Mouse (Mus musculus): ENCODE measurements around the gene Cacng6. TPM values are rescaled to one million over a fixed set of nuclear protein-coding genes. Genes with fewer than 3 reads are reported as not detected.
A peak's percentile ranks its signal among the peaks of the same experiment; 100 is the strongest.

Gene Cacng6
- polyA plus RNA-seq, 2 experiments, result 8.9 to 10.0 TPM

GRCm38 (mm10) chr7:3419941-3420340 lies 4.1 kb upstream of the Cacng6 start:
- no peaks in the 10 kb centered on the region for H3K9me3 ChIP-seq (ENCODE audit: control insufficient read depth, low read length)
- ATAC-seq (ENCODE audit: low FRiP score, low read depth) (no peak), DNase-seq (ENCODE audit: low spot score) (no peak)
- H3K4me2 ChIP-seq (replicated peaks; ENCODE audit: low read depth, low read length, severe bottlenecking), result no peak overlapping the region
- H3K9ac ChIP-seq (ENCODE audit: low read depth, low read length, severe bottlenecking), result no peak overlapping the region
- H3K4me1 ChIP-seq (ENCODE audit: control insufficient read depth, insufficient read depth, low read length), result no peaks in the 10 kb centered on the region
- H3K4me3 ChIP-seq (replicated peaks; ENCODE audit: low read length), result no peak overlapping the region
- peaks cover 73% of the 10 kb centered on the region for H3K27me3 ChIP-seq (ENCODE audit: control insufficient read depth, insufficient read depth, low read length)
- no peak for TF ChIP-seq POLR2A (IDR thresholded peaks at IDR 0.05; ENCODE audit: borderline replicate concordance, extremely low read depth, insufficient read depth, insufficient read length)
- H3K27ac ChIP-seq (replicated peaks; ENCODE audit: low read depth, low read length), result no peak overlapping the region
- no peaks in the 10 kb centered on the region for H3K36me3 ChIP-seq (ENCODE audit: control insufficient read depth, insufficient read depth, low read length)
- 28% methylated on average over 6 of the region's 6 CpGs for WGBS

GRCm38 (mm10) chr7:3420466-3420865 lies 3.5 kb upstream of the Cacng6 start:
- 59% methylated on average over 5 of the region's 5 CpGs for WGBS
- Histone ChIP-seq H3K4me3 (replicated peaks; ENCODE audit: low read length) (no peak overlapping the region), H3K9ac (ENCODE audit: low read depth, low read length, severe bottlenecking) (no peak overlapping the region), H3K27ac (replicated peaks; ENCODE audit: low read depth, low read length) (no peak overlapping the region), H3K9me3 (ENCODE audit: control insufficient read depth, low read length) (no peaks in the 10 kb centered on the region), H3K27me3 (ENCODE audit: control insufficient read depth, insufficient read depth, low read length) (peaks cover 74% of the 10 kb centered on the region), H3K4me2 (replicated peaks; ENCODE audit: low read depth, low read length, severe bottlenecking) (no peak overlapping the region), H3K36me3 (ENCODE audit: control insufficient read depth, insufficient read depth, low read length) (no peaks in the 10 kb centered on the region), H3K4me1 (ENCODE audit: control insufficient read depth, insufficient read depth, low read length) (no peaks in the 10 kb centered on the region)
- ATAC-seq (ENCODE audit: low FRiP score, low read depth), result no peak
- no peak for DNase-seq (ENCODE audit: low spot score)
- no peak for TF ChIP-seq POLR2A (IDR thresholded peaks at IDR 0.05; ENCODE audit: borderline replicate concordance, extremely low read depth, insufficient read depth, insufficient read length)

DNA sequence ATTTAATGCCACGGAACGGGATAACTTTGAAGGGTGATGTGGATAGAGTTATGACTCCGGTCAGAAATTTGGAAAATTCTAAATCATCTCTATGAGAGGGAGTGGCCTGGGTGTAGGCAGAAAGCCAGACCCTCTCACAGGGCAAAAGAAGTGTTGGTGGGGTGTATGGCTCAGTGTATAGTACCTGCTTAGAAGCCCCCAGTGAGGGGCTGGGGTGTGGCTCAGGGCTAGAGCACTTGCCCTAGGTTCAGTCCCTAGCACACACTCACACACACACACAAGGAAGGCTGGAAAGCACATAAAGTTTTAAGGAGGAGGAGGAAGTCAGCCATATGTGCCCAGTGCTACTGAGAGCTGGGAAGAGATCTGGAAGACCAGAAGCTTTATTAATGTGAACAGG lies 2.7 kb upstream of the Cacng6 start:
- H3K27ac ChIP-seq (replicated peaks; ENCODE audit: low read depth, low read length), result no peak overlapping the region
- 79% methylated on average over 3 of the region's 3 CpGs for WGBS

GRCm38 (mm10) chr7:3422051-3422450 lies 1.9 kb upstream of the Cacng6 start:
- ATAC-seq (ENCODE audit: low FRiP score, low read depth) (no peak), DNase-seq (ENCODE audit: low spot score) (no peak)
- TF ChIP-seq POLR2A (IDR thresholded peaks at IDR 0.05; ENCODE audit: borderline replicate concordance, extremely low read depth, insufficient read depth, insufficient read length), result no peak
- Histone ChIP-seq H3K9ac (ENCODE audit: low read depth, low read length, severe bottlenecking) (no peak overlapping the region), H3K4me2 (replicated peaks; ENCODE audit: low read depth, low read length, severe bottlenecking) (no peak overlapping the region), H3K9me3 (ENCODE audit: control insufficient read depth, low read length) (no peaks in the 10 kb centered on the region), H3K36me3 (ENCODE audit: control insufficient read depth, insufficient read depth, low read length) (no peaks in the 10 kb centered on the region), H3K4me1 (ENCODE audit: control insufficient read depth, insufficient read depth, low read length) (no peaks in the 10 kb centered on the region), H3K27ac (replicated peaks; ENCODE audit: low read depth, low read length) (no peak overlapping the region), H3K4me3 (replicated peaks; ENCODE audit: low read length) (no peak overlapping the region), H3K27me3 (ENCODE audit: control insufficient read depth, insufficient read depth, low read length) (peaks cover 58% of the 10 kb centered on the region; the same call in 1 of the 2 replicates)
- 63% methylated on average over 7 of the region's 7 CpGs for WGBS

More for the DNA sequence above, 2.7 kb upstream of the Cacng6 start:
- H3K27me3 ChIP-seq (ENCODE audit: control insufficient read depth, insufficient read depth, low read length), result peaks cover 66% of the 10 kb centered on the region
- no peaks in the 10 kb centered on the region for H3K9me3 ChIP-seq (ENCODE audit: control insufficient read depth, low read length)
- H3K4me3 ChIP-seq (replicated peaks; ENCODE audit: low read length), result no peak overlapping the region
- no peaks in the 10 kb centered on the region for H3K36me3 ChIP-seq (ENCODE audit: control insufficient read depth, insufficient read depth, low read length)
- ATAC-seq (ENCODE audit: low FRiP score, low read depth), result no peak
- no peak for TF ChIP-seq POLR2A (IDR thresholded peaks at IDR 0.05; ENCODE audit: borderline replicate concordance, extremely low read depth, insufficient read depth, insufficient read length)
- no peak overlapping the region for H3K4me2 ChIP-seq (replicated peaks; ENCODE audit: low read depth, low read length, severe bottlenecking)
- no peak overlapping the region for H3K9ac ChIP-seq (ENCODE audit: low read depth, low read length, severe bottlenecking)
- no peaks in the 10 kb centered on the region for H3K4me1 ChIP-seq (ENCODE audit: control insufficient read depth, insufficient read depth, low read length)
- no peak for DNase-seq (ENCODE audit: low spot score)

GRCm38 (mm10) chr7:3423430-3423829 lies 565 bp upstream of the Cacng6 start:
- 2% methylated on average over 26 of the region's 30 CpGs for WGBS
- ATAC-seq (ENCODE audit: low FRiP score, low read depth) (peak; percentile 82), DNase-seq (ENCODE audit: low spot score) (no peak)
- Histone ChIP-seq H3K9ac (ENCODE audit: low read depth, low read length, severe bottlenecking) (peak overlapping the region; percentile 16; the same call in 1 of the 2 replicates), H3K9me3 (ENCODE audit: control insufficient read depth, low read length) (no peaks in the 10 kb centered on the region), H3K4me3 (replicated peaks; ENCODE audit: low read length) (peak overlapping the region; percentile 17), H3K4me1 (ENCODE audit: control insufficient read depth, insufficient read depth, low read length) (no peaks in the 10 kb centered on the region), H3K36me3 (ENCODE audit: control insufficient read depth, insufficient read depth, low read length) (no peaks in the 10 kb centered on the region), H3K27ac (replicated peaks; ENCODE audit: low read depth, low read length) (no peak overlapping the region), H3K27me3 (ENCODE audit: control insufficient read depth, insufficient read depth, low read length) (peaks cover 51% of the 10 kb centered on the region; the same call in 1 of the 2 replicates), H3K4me2 (replicated peaks; ENCODE audit: low read depth, low read length, severe bottlenecking) (peak overlapping the region; percentile 36)
- TF ChIP-seq POLR2A (IDR thresholded peaks at IDR 0.05; ENCODE audit: borderline replicate concordance, extremely low read depth, insufficient read depth, insufficient read length), result no peak

GRCm38 (mm10) chr7:3425141-3425540 lies 1.1 kb downstream of the Cacng6 start:
- Histone ChIP-seq H3K27me3 (ENCODE audit: control insufficient read depth, insufficient read depth, low read length) (peaks cover 44% of the 10 kb centered on the region; the same call in 1 of the 2 replicates), H3K9ac (ENCODE audit: low read depth, low read length, severe bottlenecking) (no peak overlapping the region), H3K27ac (replicated peaks; ENCODE audit: low read depth, low read length) (no peak overlapping the region), H3K4me1 (ENCODE audit: control insufficient read depth, insufficient read depth, low read length) (no peaks in the 10 kb centered on the region), H3K9me3 (ENCODE audit: control insufficient read depth, low read length) (no peaks in the 10 kb centered on the region), H3K4me3 (replicated peaks; ENCODE audit: low read length) (no peak overlapping the region), H3K36me3 (ENCODE audit: control insufficient read depth, insufficient read depth, low read length) (no peaks in the 10 kb centered on the region), H3K4me2 (replicated peaks; ENCODE audit: low read depth, low read length, severe bottlenecking) (no peak overlapping the region)
- ATAC-seq (ENCODE audit: low FRiP score, low read depth), result no peak
- 91% methylated on average over 5 of the region's 5 CpGs for WGBS
- no peak for DNase-seq (ENCODE audit: low spot score)
- no peak for TF ChIP-seq POLR2A (IDR thresholded peaks at IDR 0.05; ENCODE audit: borderline replicate concordance, extremely low read depth, insufficient read depth, insufficient read length)
